Mouse (Mus musculus) midbrain, embryonic 16.5 days (tissue): ENCODE measurements around the gene Stk24. TPM values are rescaled to one million over a fixed set of nuclear protein-coding genes. Genes with fewer than 3 reads are reported as not detected.
A peak's percentile ranks its signal among the peaks of the same experiment; 100 is the strongest.
"Not testable (repeated sequence)": the region's sequence is repeated elsewhere in the genome, so short reads cannot be mapped to it uniquely, and the experiment has no call there.

Experiments used
- ATAC-seq: fragments of 200-750 bp; cut with Nextera tagmentation; 2 replicates; pipeline ENCODE4 v1.8.0; 2017; ENCODE audit warnings: moderate TSS enrichment
- H3K27ac ChIP-seq: fragments of 300-500 bp; sonication (generic); 2 replicates; pipeline ENCODE4 v1.5.1; 2014; ENCODE audit warnings: mild to moderate bottlenecking, low read length, mixed read lengths
- H3K27me3 ChIP-seq: fragments of 300-500 bp; sonication (generic); 2 replicates; pipeline ENCODE4 v1.6.1; 2014; ENCODE audit warnings: low read depth, low read length, mixed read lengths; ENCODE audit not compliant: control insufficient read depth, insufficient read depth
- H3K36me3 ChIP-seq: fragments of 300-500 bp; sonication (generic); 2 replicates; pipeline ENCODE4 v1.6.1; 2014; ENCODE audit warnings: mild to moderate bottlenecking, low read length, moderate library complexity, mixed read lengths; ENCODE audit not compliant: control insufficient read depth, insufficient read depth
- H3K4me1 ChIP-seq: fragments of 300-500 bp; sonication (generic); 2 replicates; pipeline ENCODE4 v1.6.1; 2014; ENCODE audit warnings: mild to moderate bottlenecking, low read length, mixed read lengths; ENCODE audit not compliant: control insufficient read depth, insufficient read depth
- H3K4me2 ChIP-seq: fragments of 300-500 bp; sonication (generic); 2 replicates; pipeline ENCODE4 v1.6.1; 2014; ENCODE audit warnings: mild to moderate bottlenecking, low read length, mixed read lengths
- H3K4me3 ChIP-seq: fragments of 300-500 bp; sonication (generic); 2 replicates; pipeline ENCODE4 v1.5.1; 2014; ENCODE audit warnings: low read depth, mild to moderate bottlenecking, low read length, moderate library complexity, mixed read lengths
- H3K9ac ChIP-seq: fragments of 300-500 bp; sonication (generic); 2 replicates; pipeline ENCODE4 v1.6.1; 2014; ENCODE audit warnings: low read depth, low read length, mixed read lengths
- H3K9me3 ChIP-seq: fragments of 300-500 bp; sonication (generic); replicated peaks from 2 replicates; pipeline ENCODE4 v1.6.1; 2014; ENCODE audit warnings: mild to moderate bottlenecking, low read length, mixed read lengths; ENCODE audit not compliant: control insufficient read depth, poor library complexity, severe bottlenecking
- WGBS: fragments of 180-500 bp; shearing (Covaris S2); extraction: QIAGEN DNeasy Blood & Tissue Kit; methylation state at CpG from one replicate; pipeline ENCODE4 v1.1.7; 2014; 5-methylcytosine and 5-hydroxymethylcytosine counted together
- polyA plus RNA-seq: library from polyadenylated mRNA; unstranded; fragments of >200 nt; fragmentation: Nextera tagmentation; extraction: Ambion mirVana; gene quantifications from 2 replicates; pipeline ENCODE4 v1.2.1, GENCODE M21; 2015

Gene Stk24
- polyA plus RNA-seq, 1 experiment from 2014 or later = 14.5 TPM

- Histone ChIP-seq H3K27me3 (no peaks in the 10 kb centered on the region), H3K27ac (no peak overlapping the region), H3K4me2 (no peak overlapping the region), H3K36me3 (no peaks in the 10 kb centered on the region), H3K4me3 (no peak overlapping the region), H3K4me1 (no peaks in the 10 kb centered on the region), H3K9me3 (no peaks in the 10 kb centered on the region; the same call in 1 of the 2 replicates), H3K9ac (no peak overlapping the region)
- ATAC-seq = no peak
- 87% methylated on average over 10 of the region's 12 CpGs for WGBS
These were observed 37.0 kb upstream of the Stk24 start for GRCm38 (mm10) chr14:121416626-121417319.

GRCm38 (mm10) chr14:121414635-121415241 lies 34.9 kb upstream of the Stk24 start:
- no peaks in the 10 kb centered on the region for H3K4me1 ChIP-seq
- WGBS = 94% methylated on average over 6 of the region's 6 CpGs
- H3K4me2 ChIP-seq = no peak overlapping the region
- H3K27ac ChIP-seq = no peak overlapping the region
- ATAC-seq = no peak
- no peaks in the 10 kb centered on the region for H3K9me3 ChIP-seq
- no peak overlapping the region for H3K9ac ChIP-seq
- H3K27me3 ChIP-seq = no peaks in the 10 kb centered on the region
- H3K36me3 ChIP-seq = no peaks in the 10 kb centered on the region
- H3K4me3 ChIP-seq = no peak overlapping the region

- not testable (repeated sequence) for H3K27me3 ChIP-seq, H3K27ac ChIP-seq, H3K9me3 ChIP-seq, ATAC-seq, H3K36me3 ChIP-seq, H3K4me1 ChIP-seq, H3K4me3 ChIP-seq, H3K4me2 ChIP-seq, H3K9ac ChIP-seq
- 100% methylated on average over 1 of the region's 1 CpGs for WGBS
These were observed 33.9 kb upstream of the Stk24 start for GRCm38 (mm10) chr14:121413726-121414125.

- H3K4me2 ChIP-seq = no peak overlapping the region
- WGBS = 89% methylated on average over 3 of the region's 3 CpGs
- no peaks in the 10 kb centered on the region for H3K4me1 ChIP-seq
- H3K27me3 ChIP-seq = no peaks in the 10 kb centered on the region
- no peak overlapping the region for H3K27ac ChIP-seq
- no peak overlapping the region for H3K4me3 ChIP-seq
- no peak overlapping the region for H3K9ac ChIP-seq
- no peak for ATAC-seq
- H3K9me3 ChIP-seq = no peaks in the 10 kb centered on the region
- no peaks in the 10 kb centered on the region for H3K36me3 ChIP-seq
These were observed 29.1 kb upstream of the Stk24 start for GRCm38 (mm10) chr14:121408944-121409343.

- Histone ChIP-seq H3K4me3 (no peak overlapping the region), H3K9ac (no peak overlapping the region), H3K4me2 (no peak overlapping the region), H3K27ac (no peak overlapping the region), H3K9me3 (no peaks in the 10 kb centered on the region), H3K36me3 (no peaks in the 10 kb centered on the region), H3K4me1 (no peaks in the 10 kb centered on the region), H3K27me3 (no peaks in the 10 kb centered on the region)
- no peak for ATAC-seq
- 94% methylated on average over 7 of the region's 7 CpGs for WGBS
These were observed 27.1 kb upstream of the Stk24 start for GRCm38 (mm10) chr14:121406943-121407342.

GRCm38 (mm10) chr14:121405546-121405945 lies 25.7 kb upstream of the Stk24 start:
- 42% methylated on average over 15 of the region's 15 CpGs for WGBS
- no peaks in the 10 kb centered on the region for H3K9me3 ChIP-seq
- H3K9ac ChIP-seq = no peak overlapping the region
- no peak for ATAC-seq
- H3K36me3 ChIP-seq = no peaks in the 10 kb centered on the region
- no peaks in the 10 kb centered on the region for H3K4me1 ChIP-seq
- H3K27ac ChIP-seq = no peak overlapping the region
- no peaks in the 10 kb centered on the region for H3K27me3 ChIP-seq
- H3K4me3 ChIP-seq = peak overlapping the region; percentile 25
- H3K4me2 ChIP-seq = peak overlapping the region; percentile 54

GRCm38 (mm10) chr14:121405120-121405519 lies 25.3 kb upstream of the Stk24 start:
- Histone ChIP-seq H3K4me2 (peak overlapping the region; percentile 54), H3K27me3 (no peaks in the 10 kb centered on the region), H3K36me3 (no peaks in the 10 kb centered on the region), H3K4me3 (peak overlapping the region; percentile 25), H3K9me3 (no peaks in the 10 kb centered on the region), H3K4me1 (no peaks in the 10 kb centered on the region), H3K27ac (no peak overlapping the region), H3K9ac (no peak overlapping the region)
- peak; percentile 60 for ATAC-seq
- WGBS = 34% methylated on average over 12 of the region's 13 CpGs

- WGBS = 88% methylated on average over 6 of the region's 6 CpGs
These were observed 19.9 kb upstream of the Stk24 start for GRCm38 (mm10) chr14:121399676-121400075.

GRCm38 (mm10) chr14:121397471-121397870 lies 17.7 kb upstream of the Stk24 start:
- Histone ChIP-seq H3K27ac (no peak overlapping the region), H3K9ac (no peak overlapping the region), H3K9me3 (no peaks in the 10 kb centered on the region), H3K4me1 (no peaks in the 10 kb centered on the region), H3K4me3 (no peak overlapping the region), H3K36me3 (no peaks in the 10 kb centered on the region), H3K4me2 (no peak overlapping the region), H3K27me3 (no peaks in the 10 kb centered on the region)
- ATAC-seq = no peak
- WGBS = 54% methylated on average over 1 of the region's 1 CpGs

More at GRCm38 (mm10) chr14:121399676-121400075, 19.9 kb upstream of the Stk24 start:
- H3K9ac ChIP-seq = no peak overlapping the region
- no peak overlapping the region for H3K4me2 ChIP-seq
- no peak overlapping the region for H3K4me3 ChIP-seq
- no peaks in the 10 kb centered on the region for H3K36me3 ChIP-seq
- H3K27ac ChIP-seq = no peak overlapping the region
- no peaks in the 10 kb centered on the region for H3K9me3 ChIP-seq
- H3K4me1 ChIP-seq = no peaks in the 10 kb centered on the region
- ATAC-seq = no peak
- no peaks in the 10 kb centered on the region for H3K27me3 ChIP-seq
